Mouse (Mus musculus) cortical plate, adult 2 months (tissue): ENCODE measurements around the gene Efhd2.

Source experiments
- CTCF ChIP-seq: fragments of 200-500 bp; IDR thresholded peaks from 2 replicates; pipeline ENCODE4 v1.5.1; 2011; ENCODE audit warnings: mild to moderate bottlenecking, control low read depth, low read length; ENCODE audit not compliant: insufficient read depth; ENCODE audit errors: extremely low read depth
- POLR2A ChIP-seq: fragments of 200-500 bp; IDR thresholded peaks from 2 replicates; pipeline ENCODE4 v1.6.1; 2011; ENCODE audit warnings: mild to moderate bottlenecking, low read length, control low read depth; ENCODE audit not compliant: insufficient read depth; ENCODE audit errors: extremely low read depth

- TF ChIP-seq POLR2A: no peak
- no peak for TF ChIP-seq CTCF
Observed at GRCm38 (mm10) chr4:141810975-141811374, 63.7 kb downstream of the Efhd2 start.
